Mouse (Mus musculus) CH12.LX (cell line): Measurements from ENCODE around the gene Cobll1.

Source experiments
- JUND ChIP-seq: conservative IDR thresholded peaks from 2 replicates; pipeline ENCODE4 v1.6.1; 2011; ENCODE audit warnings: low read depth, low read length, improper control_type of control experiment
- PAX5 ChIP-seq: IDR thresholded peaks from 2 replicates; pipeline ENCODE4 v1.6.1; 2012; ENCODE audit warnings: low read length, inconsistent platforms, mixed read lengths

DNA sequence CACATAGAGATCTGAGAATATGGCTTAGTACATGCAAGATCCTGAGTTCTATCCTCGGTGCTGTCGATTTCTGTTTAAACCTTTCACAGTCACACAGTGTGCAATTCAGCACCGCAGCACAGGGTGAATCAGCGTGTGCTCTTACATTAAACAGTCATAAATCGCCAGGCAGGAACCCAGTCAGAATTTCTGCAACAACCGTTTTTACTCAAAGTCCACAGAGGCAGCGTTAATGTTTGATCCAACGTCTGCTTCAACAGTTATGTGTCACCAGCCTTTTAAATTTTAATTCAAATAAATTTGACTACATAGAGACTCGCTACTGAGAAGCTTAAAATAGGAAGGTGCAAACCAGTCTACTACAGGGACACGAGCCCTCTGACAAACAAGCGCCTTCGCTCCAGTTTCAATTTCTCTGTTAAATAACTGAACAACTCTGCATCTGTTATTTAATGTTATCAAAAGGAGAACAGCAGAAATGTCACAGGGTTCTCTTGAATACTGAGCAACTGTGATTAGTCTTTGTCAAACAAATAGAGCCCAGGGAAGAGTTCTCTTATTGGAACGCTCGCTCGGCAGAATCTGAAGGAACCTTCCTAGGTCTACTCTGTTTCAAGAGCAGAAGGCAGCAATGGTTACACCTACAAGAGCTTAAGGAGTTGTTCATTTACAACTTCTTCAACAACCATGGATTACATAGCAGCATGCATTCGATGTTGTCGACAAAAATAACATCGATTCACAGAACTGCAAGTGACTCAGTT, 68.3 kb downstream of the Cobll1 start:
- TF ChIP-seq JUND (no peak), PAX5 (no peak)
